Mouse (Mus musculus): ENCODE results near the gene Fam69b. TPM values are rescaled to one million over a fixed set of nuclear protein-coding genes. Genes with fewer than 3 reads are reported as not detected.

The Fam69b gene
- total RNA-seq (2021): 10 to 100 TPM; 88.2 to 90.8 TPM

DNA sequence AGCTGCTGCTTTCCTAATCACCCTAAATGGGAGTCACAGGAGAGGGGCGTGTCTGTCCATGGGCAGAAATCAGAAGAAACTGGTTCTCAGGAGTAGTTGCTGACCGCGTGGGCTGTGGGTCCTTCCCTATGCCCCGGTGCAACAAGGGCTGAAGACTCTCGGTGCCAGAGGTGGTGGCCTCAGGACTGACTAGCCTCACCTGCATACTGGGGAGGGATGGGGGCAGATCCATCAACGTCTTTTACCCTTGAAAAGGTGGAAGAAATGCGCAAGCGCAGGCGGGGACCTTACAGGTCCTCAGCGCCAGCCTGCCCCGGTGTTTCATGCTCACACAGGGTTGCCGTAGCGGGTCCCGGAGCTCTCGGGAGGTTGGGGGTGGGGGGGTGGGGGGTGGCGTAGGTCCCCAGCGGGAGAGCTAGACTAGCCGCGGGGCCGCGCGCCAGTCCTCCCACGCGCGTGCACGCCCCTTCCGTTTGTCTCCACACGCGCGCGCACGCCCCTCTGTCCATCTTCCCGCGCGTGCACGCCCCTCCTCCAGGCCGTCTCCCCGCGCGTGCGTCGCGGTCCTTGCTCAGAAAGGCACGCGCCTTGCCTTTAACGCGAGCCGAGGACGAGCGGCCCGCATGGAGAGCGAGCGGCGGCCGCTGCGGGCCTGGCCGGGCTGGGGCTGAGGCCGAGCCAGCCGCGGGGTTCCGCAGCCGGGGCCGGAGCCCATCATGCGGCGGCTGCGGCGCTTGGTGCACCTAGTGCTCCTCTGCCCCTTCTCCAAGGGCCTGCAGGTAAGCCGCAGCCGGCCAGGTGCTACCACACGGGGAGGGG is at the start of gene Fam69b:
TSS of gene Fam69b (plus strand) at position 537 of the 819 bp plus-strand sequence.
- peak; percentile 85 to 93 for DNase-seq (ENCODE audit: extremely low spot score in 1 of 2, low spot score in 2 of 2)
- intact Hi-C loops (cut with DNase I): no loop called here

DNA sequence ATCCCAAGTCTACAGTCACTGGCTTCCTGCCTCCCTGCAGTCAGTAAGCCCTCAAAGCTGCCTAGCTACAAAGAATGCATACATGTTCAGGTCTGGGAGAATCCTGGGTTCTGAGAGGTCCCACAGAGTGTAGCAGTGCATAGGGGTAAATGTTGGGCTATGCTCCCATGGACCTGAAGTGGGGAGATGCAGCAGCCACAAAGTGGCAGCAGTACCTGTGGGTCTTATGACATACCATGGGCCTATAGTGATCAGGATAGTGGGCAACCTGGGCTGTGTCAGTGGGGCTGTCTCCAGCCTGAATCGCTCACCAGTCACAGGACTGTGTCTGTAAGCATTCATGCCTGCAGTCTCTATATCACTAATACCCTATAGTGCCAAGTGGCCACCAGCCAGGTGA is 48.5 kb upstream of the Fam69b start, which contains the start of gene Egfl7:
TSS of gene Egfl7 (plus strand) at position 301 of the 400 bp plus-strand sequence.
- DNase-seq (ENCODE audit: extremely low spot score in 1 of 2, low spot score in 2 of 2): peak in 1 of 2 experiments; percentile 20
- intact Hi-C loops (cut with DNase I): no loop called here

DNA sequence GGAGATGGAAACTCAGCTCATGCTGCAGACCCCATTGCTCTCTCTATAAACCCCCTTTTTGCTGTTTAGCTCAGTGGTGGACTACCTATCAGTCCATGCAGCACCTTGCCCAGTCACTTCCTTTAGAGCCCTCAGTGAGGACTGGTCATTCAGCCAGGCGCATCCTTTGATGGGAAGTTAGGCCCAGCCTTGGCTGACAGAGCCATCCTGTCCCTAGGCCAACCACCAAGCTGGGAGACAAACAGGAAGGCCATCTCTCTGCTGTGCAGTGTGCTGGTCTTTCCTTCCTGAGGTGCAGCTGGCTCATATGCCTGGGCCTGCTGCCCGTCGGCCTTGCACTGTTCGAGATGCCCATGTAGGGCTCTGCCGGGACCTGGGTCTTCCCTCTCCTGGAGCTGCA is 47.5 kb upstream of the Fam69b start:
- intact Hi-C loops (cut with DNase I): no loop called here
- DNase-seq (ENCODE audit: extremely low spot score in 1 of 2, low spot score in 2 of 2): peak in 1 of 2 experiments; percentile 43

DNA sequence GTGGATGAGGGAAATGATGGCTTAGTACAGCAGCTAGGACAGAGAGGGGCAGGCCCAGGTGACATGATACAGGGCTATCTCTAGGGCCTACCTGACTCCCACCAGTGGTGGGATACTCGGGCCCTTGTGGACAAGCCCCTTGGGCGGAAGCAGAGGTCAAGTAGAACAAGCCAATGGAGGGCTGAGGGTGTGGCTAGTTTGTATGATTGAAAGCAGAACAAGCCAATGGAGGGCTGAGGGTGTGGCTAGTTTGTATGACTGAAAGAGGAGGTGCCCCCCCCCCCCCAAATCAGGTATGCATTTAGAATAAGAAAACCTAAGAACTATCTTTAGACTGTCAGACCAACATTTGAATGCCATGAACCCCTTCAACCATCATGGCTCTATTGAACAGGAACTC is 46.1 kb upstream of the Fam69b start:
- intact Hi-C loops (cut with DNase I): no loop called here
- DNase-seq (ENCODE audit: extremely low spot score in 1 of 2, low spot score in 2 of 2): peak in 1 of 2 experiments; percentile 60

DNA sequence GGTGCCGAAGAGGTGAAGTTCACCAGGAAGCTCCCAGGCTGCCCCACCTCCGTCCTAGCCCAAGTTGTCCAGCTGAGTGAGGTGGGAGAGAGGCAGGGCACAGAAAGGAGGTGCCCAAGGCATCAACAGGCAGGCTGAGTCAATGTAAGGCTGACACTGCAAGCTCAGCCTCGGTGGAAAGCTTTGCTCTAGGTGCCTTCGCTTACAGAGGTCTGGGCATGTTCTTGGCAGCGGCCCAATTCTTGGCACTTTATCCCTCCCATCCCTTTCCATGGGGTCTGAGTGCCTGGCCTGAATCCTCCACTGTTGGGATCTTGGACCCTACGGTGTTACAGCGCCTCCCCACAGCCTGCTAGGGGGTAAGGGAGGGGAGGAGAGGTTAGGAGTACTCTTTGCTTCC is 45.5 kb upstream of the Fam69b start:
- intact Hi-C loops (cut with DNase I): no loop called here
- DNase-seq (ENCODE audit: extremely low spot score in 1 of 2, low spot score in 2 of 2): peak in 1 of 2 experiments; percentile 55

DNA sequence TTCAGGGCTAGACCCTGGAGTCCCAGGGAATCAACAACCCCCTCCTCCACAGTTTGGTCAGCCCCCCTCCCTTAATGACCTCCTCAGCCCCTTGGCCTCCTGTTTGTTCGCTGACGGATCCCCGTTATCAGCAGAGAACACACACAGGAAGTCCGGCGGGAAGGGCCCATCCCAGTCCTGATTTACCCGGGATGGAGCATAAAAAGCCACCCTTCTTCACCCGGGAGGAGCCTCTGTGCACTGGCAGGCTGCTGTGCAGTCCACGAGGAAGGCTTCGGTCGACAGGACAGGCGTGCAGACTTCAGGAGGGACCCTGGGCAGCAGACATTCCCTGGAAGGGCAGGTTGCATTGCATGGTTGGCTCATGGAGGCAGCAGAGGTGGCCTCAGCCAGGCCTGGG is 44.6 kb upstream of the Fam69b start:
- peak in 1 of 2 experiments; percentile 80 for DNase-seq (ENCODE audit: extremely low spot score in 1 of 2, low spot score in 2 of 2)
- intact Hi-C loops (cut with DNase I): no loop called here

DNA sequence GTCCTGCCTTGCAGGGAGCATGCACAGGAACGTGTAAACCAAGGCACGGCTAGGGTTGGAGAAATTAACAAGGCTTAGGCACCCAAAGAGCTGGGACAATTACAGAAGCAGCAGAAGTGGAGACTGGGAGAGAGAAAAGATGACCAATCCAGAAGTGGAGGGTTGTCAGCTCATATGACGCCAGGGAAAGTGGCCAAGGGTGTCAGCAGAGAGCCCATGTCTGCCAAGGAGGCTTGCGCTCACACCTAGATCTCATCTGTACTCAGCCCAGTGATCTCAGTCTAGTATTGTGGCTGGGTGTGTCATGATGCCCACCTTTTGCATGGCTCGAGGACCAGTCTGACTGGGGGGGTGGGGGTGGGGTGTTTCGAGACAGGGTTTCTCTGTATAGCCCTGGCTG is 42.5 kb upstream of the Fam69b start:
- intact Hi-C loops (cut with DNase I): no loop called here
- no peak for DNase-seq (ENCODE audit: extremely low spot score in 1 of 2, low spot score in 2 of 2)

DNA sequence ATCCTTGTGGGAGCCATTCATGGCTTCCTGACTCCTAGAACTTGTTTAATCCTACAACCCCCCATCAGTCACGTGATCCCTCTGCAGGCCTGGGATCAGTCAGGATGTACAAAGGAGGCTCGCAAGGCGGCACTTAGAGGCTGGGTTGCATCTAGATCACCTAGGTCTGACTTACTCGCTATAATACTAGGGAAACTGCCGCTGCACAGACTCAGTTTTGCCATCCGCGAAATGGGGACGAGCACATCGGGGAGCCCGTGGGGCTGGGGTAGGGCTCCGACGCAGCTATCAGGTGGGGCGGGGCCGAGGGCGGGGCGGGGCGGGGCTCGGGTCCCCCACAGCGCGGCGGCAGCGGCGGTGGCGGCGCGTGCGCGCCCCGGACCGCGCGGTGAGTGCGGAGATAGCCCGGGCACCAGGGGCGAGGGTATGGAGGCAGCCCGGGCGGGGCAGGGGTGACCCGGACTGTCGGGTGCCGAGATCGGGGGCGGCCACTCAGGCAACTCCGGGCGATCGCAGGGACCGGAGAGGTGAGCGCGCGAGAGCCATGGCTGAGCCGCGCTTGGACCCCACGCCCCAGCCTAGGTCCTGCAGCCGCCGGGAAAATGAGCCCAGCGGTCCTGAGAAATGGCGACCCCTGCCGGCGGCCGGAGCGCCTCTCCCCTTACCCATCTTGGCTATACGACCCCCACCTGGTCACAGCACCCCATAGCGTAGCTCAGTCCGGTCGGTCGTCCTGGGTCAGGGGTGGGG is 41.8 kb upstream of the Fam69b start, which contains the start of gene Gm20532:
TSS of gene Gm20532 (plus strand) at position 346 of the 750 bp plus-strand sequence.
- intact Hi-C loops (cut with DNase I): no loop called here
- DNase-seq (ENCODE audit: extremely low spot score in 1 of 2, low spot score in 2 of 2): peak; percentile 47 to 80

DNA sequence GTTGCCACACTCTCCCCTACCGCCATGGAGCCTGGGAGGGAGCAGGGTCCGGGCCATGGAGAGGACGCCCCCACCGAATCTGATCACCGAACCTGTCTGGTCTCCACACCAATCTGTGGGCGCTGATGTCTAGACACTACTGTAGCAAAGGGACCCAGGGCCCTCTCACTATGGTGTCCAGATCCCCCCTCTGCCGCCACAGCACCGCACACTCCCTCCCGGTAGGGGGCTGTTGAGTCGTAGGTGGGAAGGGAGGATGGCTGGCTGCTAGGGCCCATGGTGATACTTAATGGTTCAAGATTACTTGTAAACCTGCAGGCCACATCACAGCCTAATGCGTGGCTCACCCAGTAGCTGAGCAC is 41.2 kb upstream of the Fam69b start:
- DNase-seq (ENCODE audit: extremely low spot score in 1 of 2, low spot score in 2 of 2): peak in 1 of 2 experiments; percentile 63
- intact Hi-C loops (cut with DNase I): no loop called here

DNA sequence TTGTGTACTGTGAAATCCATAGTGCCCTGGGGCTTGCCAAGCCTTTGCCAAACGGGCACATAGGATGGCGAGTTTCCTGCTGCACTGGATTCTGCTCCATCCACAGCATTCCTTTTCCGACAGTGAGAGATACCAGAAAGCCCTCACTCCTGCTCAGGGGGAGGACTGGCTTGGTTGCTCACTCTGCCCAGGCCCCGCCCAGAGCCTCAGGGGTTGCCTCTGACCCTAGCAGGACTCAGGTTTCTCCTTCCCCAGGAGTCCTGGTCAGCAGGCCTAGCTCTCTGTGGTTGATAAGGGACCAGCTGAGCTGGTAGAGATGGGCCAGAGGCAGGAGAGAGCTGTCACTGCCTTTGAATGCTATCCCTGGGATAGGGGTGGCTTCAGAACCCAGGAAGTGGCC is 39.7 kb upstream of the Fam69b start:
- intact Hi-C loops (cut with DNase I): no loop called here
- DNase-seq (ENCODE audit: extremely low spot score in 1 of 2, low spot score in 2 of 2): peak in 1 of 2 experiments; percentile 43

DNA sequence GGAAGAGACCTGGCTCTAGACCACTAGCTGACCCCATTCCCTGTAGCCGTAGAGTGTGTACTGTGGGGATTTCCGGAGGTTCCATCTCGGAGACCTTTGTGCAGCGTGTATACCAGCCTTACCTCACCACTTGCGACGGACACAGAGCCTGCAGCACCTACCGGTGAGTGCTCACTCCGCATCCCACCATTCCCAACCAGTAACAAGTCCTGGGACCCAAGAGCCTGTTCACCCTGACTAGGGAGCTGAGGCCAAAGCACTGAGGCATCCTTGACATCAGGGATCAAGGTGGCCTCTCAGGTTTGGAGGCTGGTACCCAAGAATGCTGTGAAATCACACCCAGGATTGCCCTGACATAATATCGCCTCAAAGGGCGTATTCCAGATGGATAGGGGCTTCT is 39.0 kb upstream of the Fam69b start:
- intact Hi-C loops (cut with DNase I): no loop called here
- no peak for DNase-seq (ENCODE audit: extremely low spot score in 1 of 2, low spot score in 2 of 2)

DNA sequence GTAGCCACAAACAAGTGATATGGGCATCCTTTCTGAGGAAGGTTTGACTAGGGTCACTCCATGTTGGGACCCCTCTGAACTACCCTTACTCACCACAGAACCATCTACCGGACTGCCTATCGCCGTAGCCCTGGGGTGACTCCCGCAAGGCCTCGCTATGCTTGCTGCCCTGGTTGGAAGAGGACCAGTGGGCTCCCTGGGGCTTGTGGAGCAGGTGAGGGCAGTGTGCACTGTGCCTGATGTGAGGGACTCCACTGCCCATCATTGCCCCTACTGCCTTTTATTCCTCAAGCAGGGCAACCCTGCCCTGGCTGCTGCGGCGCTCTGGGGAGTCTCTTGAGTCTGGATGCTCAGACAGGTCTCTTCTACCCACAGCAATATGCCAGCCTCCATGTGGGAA is 38.0 kb upstream of the Fam69b start:
- intact Hi-C loops (cut with DNase I): no loop called here
- DNase-seq (ENCODE audit: extremely low spot score in 1 of 2, low spot score in 2 of 2): no peak

DNA sequence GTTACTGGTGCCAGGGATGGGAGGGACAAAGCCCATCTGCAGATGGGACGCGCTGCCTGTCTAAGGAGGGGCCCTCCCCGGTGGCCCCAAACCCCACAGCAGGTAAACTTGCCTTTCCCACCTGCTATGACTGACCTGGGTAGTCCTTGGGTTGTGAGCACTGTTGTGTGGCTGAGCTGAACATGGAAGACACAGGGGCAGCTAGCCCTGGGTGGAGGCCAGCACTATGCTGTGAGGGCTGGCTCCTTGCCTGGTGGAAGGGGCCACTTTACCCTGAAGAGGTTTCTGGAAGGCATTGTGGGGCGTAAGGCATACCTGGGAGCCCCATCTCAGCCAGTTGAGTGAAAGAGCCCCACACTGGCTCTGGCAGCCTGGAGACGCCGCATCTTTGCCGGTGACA is 37.3 kb upstream of the Fam69b start:
- DNase-seq (ENCODE audit: extremely low spot score in 1 of 2, low spot score in 2 of 2): no peak
- intact Hi-C loops (cut with DNase I): no loop called here

DNA sequence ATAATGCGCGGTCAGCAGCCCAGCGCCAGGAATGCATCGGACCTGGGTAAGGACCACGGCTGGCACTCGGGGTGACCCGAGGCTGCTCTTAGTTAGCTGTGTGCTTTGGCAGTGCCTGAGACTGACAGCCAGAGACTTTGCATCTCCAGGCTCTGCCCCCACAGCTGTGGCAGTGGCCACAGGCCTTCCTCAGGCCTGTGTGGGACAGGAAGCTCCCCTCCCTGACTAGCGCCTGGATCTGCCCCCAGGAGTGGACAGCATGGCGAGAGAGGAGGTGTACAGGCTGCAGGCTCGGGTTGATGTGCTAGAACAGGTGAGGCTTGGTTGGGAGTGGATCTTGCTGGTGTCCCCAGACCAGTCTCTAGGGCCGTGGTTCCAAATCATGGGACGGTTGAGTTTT is 36.8 kb upstream of the Fam69b start:
- intact Hi-C loops (cut with DNase I): no loop called here
- DNase-seq (ENCODE audit: extremely low spot score in 1 of 2, low spot score in 2 of 2): no peak

DNA sequence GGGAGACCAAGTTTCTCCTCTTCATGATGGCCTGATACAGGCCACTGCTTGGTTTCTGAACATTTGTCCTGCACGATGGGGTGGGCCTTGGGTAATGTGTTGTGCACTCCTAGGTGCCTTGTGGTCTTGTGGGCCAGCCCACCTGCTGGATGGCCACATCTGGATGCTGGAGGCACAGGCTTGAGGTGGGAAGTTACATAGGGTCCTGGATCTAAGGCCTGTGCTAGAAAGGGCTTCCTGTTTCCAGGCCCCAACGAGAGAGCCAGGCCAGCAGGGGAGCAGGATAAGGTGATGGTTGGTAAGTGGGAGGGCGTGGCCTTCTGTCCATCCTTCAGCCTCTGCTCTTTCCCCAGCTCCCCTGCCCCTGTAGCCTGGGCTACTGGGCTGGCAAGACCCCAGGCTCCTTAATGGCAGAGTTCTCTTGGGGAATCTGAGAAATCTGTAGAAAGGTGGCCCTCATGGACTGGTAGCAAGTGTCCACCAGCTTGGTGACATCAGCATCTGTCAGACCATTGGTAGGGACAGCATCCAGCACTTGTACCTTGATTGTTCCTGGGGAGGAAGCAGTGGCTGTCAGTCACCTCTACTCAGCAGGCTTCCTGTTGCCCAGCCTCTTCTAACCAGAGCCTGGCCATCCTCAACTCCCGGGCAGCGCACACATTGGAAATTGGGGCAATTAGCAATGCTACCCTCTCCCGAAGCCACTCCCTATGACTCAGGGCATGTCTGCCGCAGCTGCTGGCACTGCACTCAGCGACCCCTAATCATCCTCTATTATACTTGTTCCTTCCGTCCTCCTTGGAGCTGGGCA is 34.8 kb upstream of the Fam69b start:
- intact Hi-C loops (cut with DNase I): no loop called here
- DNase-seq (ENCODE audit: extremely low spot score in 1 of 2, low spot score in 2 of 2): no peak

DNA sequence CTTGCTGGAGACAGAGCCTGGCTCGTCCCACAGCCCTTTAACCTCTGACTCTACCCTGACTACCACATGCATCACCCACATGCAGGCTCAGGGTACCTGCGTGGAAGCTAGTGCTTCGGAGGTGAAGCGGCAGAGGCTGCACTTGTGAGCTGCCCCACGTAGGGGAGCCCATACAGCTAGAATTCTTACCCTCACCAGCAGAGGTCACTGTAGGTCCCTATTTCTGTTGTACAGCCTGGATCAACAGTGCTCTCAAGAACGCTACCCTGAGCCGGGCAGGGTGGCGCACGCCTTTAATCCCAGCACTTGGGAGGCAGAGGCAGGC is 34.3 kb upstream of the Fam69b start:
- intact Hi-C loops (cut with DNase I): no loop called here
- DNase-seq (ENCODE audit: extremely low spot score in 1 of 2, low spot score in 2 of 2): peak in 1 of 2 experiments; percentile 69

DNA sequence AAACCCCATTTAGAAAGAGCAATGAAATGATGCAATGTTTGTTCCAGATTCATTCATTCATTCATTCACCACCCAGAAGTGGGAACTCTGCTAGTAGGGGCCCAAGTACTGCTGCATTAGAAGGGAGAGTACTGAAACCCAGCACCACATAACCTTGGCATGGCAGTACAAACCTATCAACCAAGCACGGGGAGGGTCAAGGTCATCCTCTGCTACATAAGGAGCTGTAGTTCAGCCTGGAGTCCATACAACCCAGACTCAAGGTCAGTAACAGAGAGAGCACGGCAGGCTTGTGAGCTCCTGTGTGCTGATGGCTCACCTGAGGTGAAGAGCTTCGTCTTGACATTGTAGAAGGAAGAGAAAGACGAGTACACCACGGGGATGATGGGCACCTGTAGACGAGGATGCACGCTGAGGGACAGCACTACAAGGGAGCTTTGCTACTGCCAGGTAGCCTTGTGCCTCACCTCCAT is 33.8 kb upstream of the Fam69b start:
- DNase-seq (ENCODE audit: extremely low spot score in 1 of 2, low spot score in 2 of 2): no peak
- intact Hi-C loops (cut with DNase I): no loop called here

DNA sequence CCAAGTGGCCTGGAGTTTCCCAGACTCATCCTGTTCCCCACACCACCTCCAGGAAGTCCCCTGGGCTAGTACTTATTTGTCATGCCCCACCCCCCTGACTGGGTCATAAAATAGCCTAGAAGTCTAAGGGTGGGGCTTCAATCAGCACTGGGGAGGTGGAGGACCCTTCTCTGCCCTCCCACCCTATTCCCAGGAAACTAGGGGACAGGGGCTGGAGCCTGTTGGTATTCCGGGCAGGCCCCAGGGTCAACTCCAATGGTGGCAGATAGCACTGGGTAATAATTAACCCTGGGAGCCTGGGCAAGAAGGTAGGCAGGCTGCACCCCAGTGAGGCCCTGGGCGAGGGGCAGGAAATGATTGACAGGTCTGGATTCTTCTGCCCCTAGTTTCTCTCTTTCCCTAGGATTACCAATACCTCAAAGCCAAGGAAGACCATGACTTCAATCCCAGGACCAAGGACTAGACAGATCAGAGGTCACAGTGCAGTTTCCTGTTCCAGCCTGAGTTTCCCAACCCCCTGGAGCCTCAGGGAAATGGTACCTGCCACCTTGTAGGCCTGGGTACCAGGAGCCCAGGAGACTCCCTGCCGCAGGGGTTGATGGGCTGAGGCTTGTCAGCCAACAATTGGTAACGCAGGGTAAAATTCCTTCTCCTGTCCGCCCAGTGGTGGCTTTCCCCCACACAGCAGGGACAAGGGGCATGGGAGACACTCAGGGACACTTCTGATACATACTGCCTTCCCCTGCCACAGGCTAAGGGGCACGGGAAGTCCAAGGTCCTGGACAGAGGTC is 33.1 kb upstream of the Fam69b start:
- intact Hi-C loops (cut with DNase I): no loop called here
- no peak for DNase-seq (ENCODE audit: extremely low spot score in 1 of 2, low spot score in 2 of 2)
